Mouse (Mus musculus) midbrain, embryonic 13.5 days (tissue): ENCODE measurements around the gene Ppp1r15a. TPM values are rescaled to one million over a fixed set of nuclear protein-coding genes. Genes with fewer than 3 reads are reported as not detected.
"Not testable (repeated sequence)": the region's sequence is repeated elsewhere in the genome, so short reads cannot be mapped to it uniquely, and the experiment has no call there.

Experiments used
- ATAC-seq: fragments of 200-750 bp; cut with Nextera tagmentation; 2 replicates; pipeline ENCODE4 v1.8.0; 2017; ENCODE audit warnings: mild to moderate bottlenecking, moderate TSS enrichment, moderate library complexity
- H3K27ac ChIP-seq: fragments of 300-500 bp; sonication (generic); 2 replicates; pipeline ENCODE4 v1.5.1; 2015; ENCODE audit warnings: inconsistent platforms, mild to moderate bottlenecking, moderate library complexity
- H3K27me3 ChIP-seq: fragments of 300-500 bp; sonication (generic); 2 replicates; pipeline ENCODE4 v1.6.1; 2015; ENCODE audit warnings: mild to moderate bottlenecking, inconsistent platforms
- H3K36me3 ChIP-seq: fragments of 300-500 bp; sonication (generic); 2 replicates; pipeline ENCODE4 v1.6.1; 2015; ENCODE audit warnings: mild to moderate bottlenecking, inconsistent platforms
- H3K4me1 ChIP-seq: fragments of 300-500 bp; sonication (generic); replicated peaks from 2 replicates; pipeline ENCODE4 v1.6.1; 2015; ENCODE audit warnings: inconsistent platforms
- H3K4me2 ChIP-seq: fragments of 300-500 bp; sonication (generic); replicated peaks from 2 replicates; pipeline ENCODE4 v1.6.1; 2015; ENCODE audit warnings: moderate library complexity, mild to moderate bottlenecking, inconsistent platforms
- H3K4me3 ChIP-seq: fragments of 300-500 bp; sonication (generic); replicated peaks from 2 replicates; pipeline ENCODE4 v1.5.1; 2015; ENCODE audit warnings: mild to moderate bottlenecking, inconsistent platforms
- H3K9ac ChIP-seq: fragments of 300-500 bp; sonication (generic); replicated peaks from 2 replicates; pipeline ENCODE4 v1.6.1; 2015; ENCODE audit warnings: mild to moderate bottlenecking, inconsistent platforms
- H3K9me3 ChIP-seq: fragments of 300-500 bp; sonication (generic); 2 replicates; pipeline ENCODE4 v1.6.1; 2016; ENCODE audit warnings: mild to moderate bottlenecking, inconsistent platforms
- WGBS: fragments of 180-500 bp; shearing (Covaris S2); methylation state at CpG from one replicate; pipeline ENCODE4 v1.1.7; 2015; 5-methylcytosine and 5-hydroxymethylcytosine counted together
- polyA plus RNA-seq: library from polyadenylated mRNA; unstranded; fragments of >200 nt; fragmentation: Nextera tagmentation; extraction: Ambion mirVana; gene quantifications from 2 replicates; pipeline ENCODE4 v1.2.1, GENCODE M21; 2015

The Ppp1r15a gene
- polyA plus RNA-seq, 1 experiment from 2014 or later: 11.7 TPM

DNA sequence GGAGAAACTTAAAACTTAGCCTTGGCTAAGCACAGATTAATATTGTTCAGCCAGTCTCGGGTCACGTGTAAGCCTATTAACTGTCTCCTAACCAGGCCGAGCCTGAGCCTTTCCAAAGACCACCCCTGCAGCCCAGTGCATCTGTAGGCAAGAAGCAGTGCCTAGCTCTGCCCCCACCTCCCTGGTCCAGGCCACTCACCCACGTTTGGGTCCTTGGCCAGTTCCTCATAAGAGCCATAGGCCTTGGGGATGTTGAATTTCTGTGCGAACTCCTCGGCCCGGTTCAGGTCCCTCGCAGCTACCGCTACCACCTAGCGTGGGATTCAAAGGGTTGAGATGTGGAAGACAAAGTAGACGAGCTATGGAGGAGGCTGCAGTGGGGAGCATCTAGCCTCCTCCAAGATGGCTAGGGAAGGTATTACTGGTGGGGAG lies 38.2 kb downstream of the Ppp1r15a start:
- no peaks in the 10 kb centered on the region for H3K9me3 ChIP-seq
- peak overlapping the region; percentile 57 for H3K4me2 ChIP-seq
- peak overlapping the region; percentile 86 for H3K27ac ChIP-seq
- H3K9ac ChIP-seq: peak overlapping the region; percentile 65; the same call in 1 of the 2 replicates
- peaks cover 10% of the 10 kb centered on the region for H3K36me3 ChIP-seq
- peaks cover 26% of the 10 kb centered on the region for H3K4me1 ChIP-seq
- 13% methylated on average over 11 of the region's 11 CpGs for WGBS
- peak; percentile 80 for ATAC-seq
- peak overlapping the region; percentile 40 for H3K4me3 ChIP-seq
- H3K27me3 ChIP-seq: no peaks in the 10 kb centered on the region

DNA sequence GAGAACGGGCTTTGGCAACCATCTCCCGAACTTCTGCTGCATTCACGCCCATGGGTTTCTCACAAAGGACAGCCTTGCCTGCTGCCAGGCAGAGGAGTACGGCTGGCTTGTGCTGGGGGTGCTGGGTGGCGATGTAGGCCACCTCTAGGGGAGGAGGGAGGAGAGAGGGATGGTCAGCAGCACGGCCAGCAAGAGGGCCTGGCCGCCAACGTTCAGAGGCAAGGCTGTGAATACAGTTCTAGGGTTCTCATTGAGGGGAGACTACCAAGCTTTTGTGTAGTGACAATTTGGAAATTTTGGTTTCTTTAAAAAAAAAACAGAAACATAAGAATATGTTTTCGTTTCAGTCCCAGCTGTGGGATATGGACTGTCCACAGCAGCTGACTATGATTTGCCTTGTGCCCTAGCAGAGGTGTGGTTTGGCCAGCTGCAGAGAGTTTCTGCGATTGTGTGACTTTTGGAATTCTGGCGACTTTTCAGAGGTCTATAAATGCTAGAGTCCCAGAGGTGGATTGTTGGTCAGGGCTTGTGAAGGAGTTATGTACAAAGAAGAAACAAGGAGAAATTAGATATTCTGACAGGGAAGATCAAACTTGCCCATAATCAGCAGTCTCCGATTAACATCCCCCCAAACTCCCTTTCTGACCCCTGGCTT lies 39.2 kb downstream of the Ppp1r15a start, which contains the start of gene Gm45808:
TSS of gene Gm45808 (minus strand) at position 51 of the 655 bp plus-strand sequence.
- no peaks in the 10 kb centered on the region for H3K9me3 ChIP-seq
- peaks cover 26% of the 10 kb centered on the region for H3K4me1 ChIP-seq
- H3K4me2 ChIP-seq: no peak within 1 kb of the TSS
- H3K27ac ChIP-seq: no peak within 1 kb of the TSS
- H3K27me3 ChIP-seq: no peaks in the 10 kb centered on the region
- no peak within 1 kb of the TSS; the same call in 1 of the 2 replicates for H3K4me3 ChIP-seq
- H3K9ac ChIP-seq: no peak within 1 kb of the TSS
- ATAC-seq: no peak
- WGBS: 85% methylated on average over 12 of the region's 12 CpGs
- peaks cover 1% of the 10 kb centered on the region; the same call in 1 of the 2 replicates for H3K36me3 ChIP-seq

DNA sequence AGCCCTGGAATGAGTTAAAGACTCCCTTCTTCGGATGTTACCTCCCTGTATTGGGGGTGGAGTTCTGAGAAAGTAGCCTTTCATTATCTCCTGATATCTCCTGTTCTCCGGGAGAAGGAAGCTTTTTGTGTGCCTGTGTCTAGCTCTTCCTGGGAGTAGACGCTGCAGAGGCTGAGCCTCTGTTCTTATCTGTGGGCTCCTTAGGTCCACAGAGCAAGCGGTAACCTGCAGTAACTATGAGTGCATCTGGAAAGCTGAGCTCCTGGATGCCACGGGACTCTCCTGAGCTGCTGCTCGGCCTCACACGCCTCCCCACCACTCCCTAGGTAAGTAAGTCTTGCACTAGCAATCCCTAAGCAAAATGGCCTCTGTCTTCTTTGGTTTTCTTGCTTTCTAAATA lies 39.9 kb downstream of the Ppp1r15a start:
- H3K9me3 ChIP-seq: no peaks in the 10 kb centered on the region
- no peak overlapping the region for H3K9ac ChIP-seq
- no peak for ATAC-seq
- H3K4me3 ChIP-seq: no peak overlapping the region
- peaks cover 24% of the 10 kb centered on the region for H3K4me1 ChIP-seq
- H3K4me2 ChIP-seq: no peak overlapping the region
- no peaks in the 10 kb centered on the region for H3K36me3 ChIP-seq
- H3K27me3 ChIP-seq: no peaks in the 10 kb centered on the region
- H3K27ac ChIP-seq: no peak overlapping the region
- WGBS: 84% methylated on average over 7 of the region's 7 CpGs

DNA sequence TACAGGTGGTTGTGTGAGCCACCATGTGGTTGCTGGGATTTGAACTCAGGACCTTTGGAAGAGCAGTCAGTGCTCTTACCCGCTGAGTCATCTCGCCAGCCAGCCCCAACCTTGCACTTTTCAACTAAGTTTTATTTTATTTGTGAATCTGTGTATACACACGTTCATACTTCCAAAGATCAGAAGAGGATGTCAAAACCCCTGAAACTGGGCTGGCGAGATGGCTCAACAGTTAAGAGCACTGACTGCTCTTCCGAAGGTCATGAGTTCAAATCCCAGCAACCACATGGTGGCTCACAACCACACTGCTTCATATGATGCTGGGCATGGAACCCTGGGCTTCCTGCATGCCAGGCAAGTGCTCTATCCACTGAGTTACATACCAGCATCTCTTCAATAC lies 41.1 kb downstream of the Ppp1r15a start:
- not testable (repeated sequence) for H3K27me3 ChIP-seq, H3K4me2 ChIP-seq, H3K27ac ChIP-seq, H3K4me3 ChIP-seq, H3K9ac ChIP-seq, H3K36me3 ChIP-seq, H3K9me3 ChIP-seq, ATAC-seq
- WGBS: 94% methylated on average over 5 of the region's 5 CpGs
- H3K4me1 ChIP-seq: peaks cover 17% of the 10 kb centered on the region

DNA sequence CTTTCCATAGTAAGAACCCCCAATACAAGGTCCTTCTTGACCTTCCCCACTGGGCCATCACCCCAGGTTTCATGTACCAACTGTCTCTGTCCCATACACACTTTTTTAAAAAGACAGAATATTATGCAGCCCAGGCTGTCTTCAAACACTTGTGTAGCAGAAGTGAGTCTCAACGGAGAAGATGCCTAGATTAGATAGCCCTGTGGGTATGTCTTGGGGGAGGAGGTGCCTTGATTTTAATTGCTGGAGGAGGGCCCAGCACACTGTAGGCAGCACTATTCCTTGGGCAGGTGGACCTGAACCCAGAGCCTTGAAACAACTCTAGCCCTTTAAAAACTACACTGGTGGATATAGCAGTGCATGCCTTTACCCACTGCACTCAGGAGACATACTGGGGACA lies 43.9 kb downstream of the Ppp1r15a start:
- Histone ChIP-seq H3K36me3 (no peaks in the 10 kb centered on the region), H3K27ac (no peak overlapping the region), H3K4me1 (no peaks in the 10 kb centered on the region), H3K4me2 (no peak overlapping the region), H3K9me3 (no peaks in the 10 kb centered on the region), H3K9ac (no peak overlapping the region), H3K27me3 (no peaks in the 10 kb centered on the region), H3K4me3 (no peak overlapping the region)
- WGBS: 100% methylated on average over 1 of the region's 1 CpGs
- ATAC-seq: no peak

DNA sequence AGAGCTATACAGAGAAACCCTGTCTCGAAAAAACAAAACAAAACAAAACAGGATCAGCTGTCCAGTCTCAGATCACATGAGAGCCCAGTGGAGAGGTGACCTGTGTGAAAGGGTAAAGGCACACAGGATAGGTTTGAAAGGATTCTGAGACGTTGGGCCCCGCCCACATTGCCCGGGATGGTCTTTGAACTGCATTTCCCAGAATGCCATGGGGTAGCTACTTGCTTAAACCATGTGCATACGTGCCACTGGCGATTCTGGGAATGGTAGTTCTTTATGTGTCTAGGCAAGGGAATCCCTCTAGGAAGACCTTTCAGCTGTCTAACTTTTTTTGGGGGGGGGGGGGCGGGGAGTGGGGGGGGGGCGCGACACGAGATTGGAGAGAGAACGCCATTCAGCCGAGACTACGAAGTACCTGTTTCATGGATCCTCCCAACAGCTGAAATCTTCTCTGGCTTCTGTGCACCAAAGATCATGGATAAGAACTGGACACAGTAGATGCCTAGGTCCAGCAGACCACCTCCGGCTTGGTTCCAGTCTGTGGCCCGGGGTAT lies 44.6 kb downstream of the Ppp1r15a start, which contains the start of gene Tulp2:
TSS of gene Tulp2 (plus strand) at position 504 of the 554 bp plus-strand sequence.
- no peak within 1 kb of the TSS for H3K4me2 ChIP-seq
- no peaks in the 10 kb centered on the region for H3K9me3 ChIP-seq
- WGBS: 52% methylated on average over 15 of the region's 15 CpGs
- no peaks in the 10 kb centered on the region for H3K4me1 ChIP-seq
- no peaks in the 10 kb centered on the region for H3K36me3 ChIP-seq
- ATAC-seq: peak; percentile 89
- H3K9ac ChIP-seq: no peak within 1 kb of the TSS
- no peak within 1 kb of the TSS for H3K4me3 ChIP-seq
- H3K27ac ChIP-seq: no peak within 1 kb of the TSS
- H3K27me3 ChIP-seq: no peaks in the 10 kb centered on the region

DNA sequence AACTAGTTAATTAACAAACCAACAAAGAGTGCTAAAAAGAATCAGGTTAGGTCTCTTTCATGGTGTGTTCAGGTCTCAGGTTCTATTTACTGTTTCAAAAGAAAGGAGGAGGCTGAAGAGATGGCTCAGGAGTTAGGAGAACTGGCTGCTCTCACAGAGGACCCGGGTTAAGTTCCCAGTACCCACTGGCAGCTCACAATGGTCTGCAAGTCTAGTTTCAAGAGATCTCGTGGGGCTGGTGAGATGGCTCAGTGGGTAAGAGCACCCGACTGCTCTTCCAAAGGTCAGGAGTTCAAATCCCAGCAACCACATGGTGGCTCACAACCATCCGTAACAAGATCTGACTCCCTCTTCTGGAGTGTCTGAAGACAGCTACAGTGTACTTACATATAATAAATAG lies 45.8 kb downstream of the Ppp1r15a start:
- H3K9me3 ChIP-seq, H3K27ac ChIP-seq, H3K36me3 ChIP-seq, H3K4me3 ChIP-seq, ATAC-seq, H3K27me3 ChIP-seq, H3K4me2 ChIP-seq, H3K9ac ChIP-seq, H3K4me1 ChIP-seq: not testable (repeated sequence)
- WGBS: 82% methylated on average over 4 of the region's 4 CpGs

DNA sequence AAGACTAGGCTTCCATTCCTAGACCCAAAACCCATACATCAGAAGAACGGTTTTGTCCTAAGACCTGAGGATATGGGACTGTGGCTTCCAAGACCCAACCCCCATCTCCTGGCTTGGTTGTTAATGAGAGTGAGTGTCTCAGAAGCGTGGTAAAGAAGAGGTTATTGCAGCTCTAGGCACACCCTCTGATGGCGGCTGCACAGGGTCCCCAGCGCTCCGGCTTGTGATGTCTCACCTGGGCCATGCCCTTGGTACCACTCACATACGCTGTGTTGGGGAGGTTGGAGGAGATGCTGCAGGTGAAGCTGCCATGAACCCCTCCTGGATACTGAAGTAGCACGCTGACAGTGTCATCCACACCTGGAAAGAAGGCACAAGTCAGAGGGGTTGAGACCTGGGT lies 47.3 kb downstream of the Ppp1r15a start:
- Histone ChIP-seq H3K4me2 (no peak overlapping the region), H3K4me3 (no peak overlapping the region), H3K9ac (no peak overlapping the region), H3K27me3 (no peaks in the 10 kb centered on the region), H3K9me3 (no peaks in the 10 kb centered on the region), H3K27ac (no peak overlapping the region), H3K4me1 (no peaks in the 10 kb centered on the region), H3K36me3 (no peaks in the 10 kb centered on the region)
- WGBS: 94% methylated on average over 7 of the region's 7 CpGs
- no peak for ATAC-seq

DNA sequence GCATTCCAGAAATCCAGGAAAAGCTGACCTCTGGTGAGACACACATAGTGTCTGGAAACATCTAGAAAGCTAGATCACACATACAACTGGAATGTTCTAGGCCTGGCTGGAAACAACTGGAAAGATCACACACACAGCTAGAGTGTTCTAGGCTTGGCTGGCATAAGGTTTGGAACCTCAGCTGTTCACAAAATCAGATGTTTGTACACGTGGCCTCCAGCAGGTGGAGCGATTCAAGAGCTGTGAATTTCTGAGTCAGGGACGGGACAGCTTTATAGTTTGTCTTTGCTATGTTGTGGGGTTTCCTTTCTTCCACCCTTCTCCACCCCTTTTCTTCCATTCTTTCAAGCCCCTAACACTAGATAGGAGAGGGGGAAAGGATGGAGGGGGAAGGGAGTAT lies 49.1 kb downstream of the Ppp1r15a start:
- Histone ChIP-seq H3K36me3 (no peaks in the 10 kb centered on the region), H3K4me2 (no peak overlapping the region), H3K27me3 (no peaks in the 10 kb centered on the region), H3K9me3 (no peaks in the 10 kb centered on the region), H3K9ac (no peak overlapping the region), H3K4me3 (no peak overlapping the region), H3K27ac (no peak overlapping the region), H3K4me1 (no peaks in the 10 kb centered on the region)
- ATAC-seq: no peak
- WGBS: 17% methylated on average over 3 of the region's 3 CpGs

DNA sequence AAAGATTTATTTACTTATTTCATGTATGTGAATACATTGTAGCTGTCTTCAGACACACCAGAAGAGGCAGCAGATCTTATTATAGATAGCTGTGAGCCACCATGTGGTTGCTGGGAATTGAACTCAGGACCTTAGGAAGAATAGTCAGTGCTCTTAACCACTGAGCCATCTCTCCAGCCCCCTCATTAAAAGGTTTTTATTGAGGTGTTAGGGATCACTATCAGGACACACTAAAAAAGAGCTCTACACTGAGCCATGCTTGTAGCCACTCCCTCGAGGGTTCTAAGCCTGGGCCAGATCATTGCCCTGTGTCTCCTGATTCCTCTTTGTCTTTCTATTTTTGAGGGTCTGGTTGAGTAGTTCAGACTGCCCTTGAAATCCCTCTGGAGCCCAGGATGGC lies 49.6 kb downstream of the Ppp1r15a start:
- H3K27me3 ChIP-seq: no peaks in the 10 kb centered on the region
- no peaks in the 10 kb centered on the region for H3K36me3 ChIP-seq
- H3K27ac ChIP-seq: no peak overlapping the region
- 56% methylated on average over 1 of the region's 1 CpGs for WGBS
- ATAC-seq: no peak
- H3K9ac ChIP-seq: no peak overlapping the region
- H3K4me2 ChIP-seq: no peak overlapping the region
- H3K9me3 ChIP-seq: no peaks in the 10 kb centered on the region
- H3K4me1 ChIP-seq: no peaks in the 10 kb centered on the region
- H3K4me3 ChIP-seq: no peak overlapping the region

DNA sequence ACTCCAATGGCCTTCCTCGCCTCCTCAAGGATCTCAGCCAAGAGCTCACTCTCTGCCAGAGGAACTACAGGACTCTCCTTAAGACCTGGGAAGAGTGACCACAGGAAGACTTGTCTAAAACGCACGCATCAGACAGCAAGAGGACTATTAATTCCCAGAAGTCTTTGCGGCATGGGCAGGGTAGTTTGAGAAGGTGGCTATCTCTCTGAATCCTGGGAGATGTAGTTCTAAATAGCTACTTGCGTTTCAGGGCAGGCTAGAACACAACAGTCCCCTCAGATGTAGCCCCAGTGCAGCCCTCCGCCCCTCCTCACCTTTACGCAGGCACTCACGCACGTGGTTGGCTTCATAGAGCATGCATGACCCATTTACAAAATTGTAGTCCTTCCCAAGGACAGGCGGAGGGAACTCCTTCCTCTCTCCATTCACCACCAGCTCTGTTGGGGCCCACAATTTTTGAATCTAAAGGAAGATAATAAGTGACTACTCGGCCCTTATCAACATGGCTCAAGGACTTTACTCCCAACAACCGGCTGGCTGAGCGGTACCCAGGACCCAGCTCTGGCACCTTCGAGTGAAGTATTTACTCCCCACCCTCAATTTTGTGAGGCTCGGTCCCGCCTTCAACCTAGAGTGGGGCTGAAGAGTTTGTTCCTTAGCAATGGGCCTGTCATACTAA lies 50.6 kb downstream of the Ppp1r15a start:
- ATAC-seq: 0 out of 2 replicates have a peak, but pooled peaks have one; percentile 43
- Histone ChIP-seq H3K4me1 (no peaks in the 10 kb centered on the region), H3K4me3 (no peak overlapping the region), H3K36me3 (no peaks in the 10 kb centered on the region), H3K4me2 (peak overlapping the region; percentile 21; the same call in 1 of the 2 replicates), H3K27ac (no peak overlapping the region), H3K9me3 (no peaks in the 10 kb centered on the region), H3K9ac (no peak overlapping the region), H3K27me3 (no peaks in the 10 kb centered on the region)
- WGBS: 72% methylated on average over 16 of the region's 16 CpGs
